Mouse (Mus musculus) midbrain, embryonic 10.5 days (tissue): ENCODE results near the gene Spats2l. TPM values are rescaled to one million over a fixed set of nuclear protein-coding genes. Genes with fewer than 3 reads are reported as not detected.

Source experiments
- DNase-seq: peaks from one replicate; pipeline ENCODE4 v3.0.0-alpha.2; 2017; ENCODE audit warnings: low spot score
- H3K27ac ChIP-seq: fragments of 300-500 bp; sonication (generic); replicated peaks from 2 replicates; pipeline ENCODE4 v1.5.1; 2016; ENCODE audit warnings: mild to moderate bottlenecking
- H3K27me3 ChIP-seq: fragments of 300-500 bp; sonication (generic); 2 replicates; pipeline ENCODE4 v1.6.1; 2016; ENCODE audit warnings: low read depth, mild to moderate bottlenecking; ENCODE audit not compliant: poor library complexity, severe bottlenecking
- H3K36me3 ChIP-seq: fragments of 300-500 bp; sonication (generic); 2 replicates; pipeline ENCODE4 v1.6.1; 2016; ENCODE audit warnings: mild to moderate bottlenecking, moderate library complexity
- H3K4me1 ChIP-seq: fragments of 300-500 bp; sonication (generic); 2 replicates; pipeline ENCODE4 v1.6.1; 2016
- H3K4me3 ChIP-seq: fragments of 300-500 bp; sonication (generic); 2 replicates; pipeline ENCODE4 v1.5.1; 2016; ENCODE audit warnings: mild to moderate bottlenecking, moderate library complexity
- H3K9me3 ChIP-seq: fragments of 300-500 bp; sonication (generic); replicated peaks from 2 replicates; pipeline ENCODE4 v1.6.1; 2016; ENCODE audit warnings: mild to moderate bottlenecking
- WGBS: fragments of 180-500 bp; shearing (Covaris S2); methylation state at CpG from one replicate; pipeline ENCODE4 v1.1.7; 2016; 5-methylcytosine and 5-hydroxymethylcytosine counted together
- polyA plus RNA-seq: library from polyadenylated mRNA; unstranded; fragments of >200 nt; fragmentation: Nextera tagmentation; extraction: Ambion mirVana; gene quantifications from 2 replicates; pipeline ENCODE4 v1.2.1, GENCODE M21; 2016

The Spats2l gene
- polyA plus RNA-seq, 1 experiment from 2014 or later = 22.4 TPM

DNA sequence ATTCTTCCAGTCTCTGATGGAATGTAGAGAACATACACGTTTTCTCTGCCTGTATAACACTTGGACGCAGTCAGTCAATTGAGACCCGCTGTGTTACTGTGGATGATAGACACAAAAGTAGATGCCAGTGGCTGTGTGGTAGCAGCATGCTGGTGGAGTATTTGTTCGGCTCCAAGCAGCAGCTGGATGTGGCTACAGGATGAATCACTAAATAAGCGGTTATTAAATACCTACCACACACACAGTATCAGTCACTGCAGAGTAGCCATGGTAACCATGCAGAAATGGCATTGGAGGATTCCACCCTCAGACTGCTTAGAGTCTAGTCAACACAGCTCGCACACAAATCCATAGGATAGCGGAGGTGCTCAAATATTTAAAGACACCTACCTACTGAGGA, 100.0 kb downstream of the Spats2l start:
- H3K9me3 ChIP-seq = no peaks in the 10 kb centered on the region
- H3K27ac ChIP-seq = no peak overlapping the region
- DNase-seq = no peak
- H3K27me3 ChIP-seq = peaks cover 11% of the 10 kb centered on the region
- 79% methylated on average over 7 of the region's 7 CpGs for WGBS
- no peaks in the 10 kb centered on the region for H3K36me3 ChIP-seq
- H3K4me3 ChIP-seq = no peak overlapping the region
- peaks cover 55% of the 10 kb centered on the region for H3K4me1 ChIP-seq

DNA sequence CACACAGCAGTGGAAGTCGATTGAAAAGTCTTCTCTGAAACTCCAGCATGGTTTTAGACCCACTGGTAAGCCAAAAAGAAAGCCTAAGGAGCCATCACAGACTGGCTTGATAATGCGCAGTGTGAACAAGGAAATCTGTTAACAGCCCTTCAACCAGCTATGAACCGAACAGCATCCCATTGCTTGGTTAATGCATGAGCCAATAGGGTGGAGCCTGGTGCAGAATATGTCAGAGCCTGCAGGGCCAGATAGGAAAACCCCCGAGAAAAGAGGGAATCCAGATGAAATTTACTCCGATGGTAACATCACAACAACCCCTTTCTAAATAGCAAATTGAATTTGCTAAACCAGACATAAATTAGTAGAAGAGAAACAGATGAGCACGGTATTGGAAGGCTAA, 101.1 kb downstream of the Spats2l start:
- Histone ChIP-seq H3K4me3 (no peak overlapping the region), H3K27ac (no peak overlapping the region), H3K36me3 (no peaks in the 10 kb centered on the region), H3K27me3 (peaks cover 8% of the 10 kb centered on the region), H3K9me3 (no peaks in the 10 kb centered on the region), H3K4me1 (peaks cover 53% of the 10 kb centered on the region)
- WGBS = 83% methylated on average over 6 of the region's 6 CpGs
- no peak for DNase-seq

DNA sequence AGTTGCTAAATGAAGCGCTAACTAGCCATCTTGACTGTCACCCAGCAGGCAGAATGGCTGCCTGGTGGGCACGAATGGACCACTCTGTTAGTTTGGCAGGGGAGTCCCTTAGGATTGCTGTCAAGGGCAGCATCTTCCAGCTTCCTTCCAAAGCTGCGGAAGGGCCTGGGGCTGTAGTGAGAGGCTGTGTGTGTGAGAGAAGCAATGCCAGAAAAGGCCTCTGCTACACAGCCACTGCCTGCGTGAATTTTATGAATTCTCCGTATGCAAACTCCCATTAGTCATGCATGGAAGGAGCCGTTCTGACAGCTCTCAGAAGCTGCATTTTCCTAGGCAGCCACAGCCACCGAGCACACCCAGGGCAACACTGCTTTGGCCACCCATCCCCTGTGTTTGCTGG, 101.5 kb downstream of the Spats2l start:
- Histone ChIP-seq H3K4me1 (peaks cover 49% of the 10 kb centered on the region), H3K4me3 (no peak overlapping the region), H3K27ac (no peak overlapping the region; the same call in 1 of the 2 replicates), H3K36me3 (no peaks in the 10 kb centered on the region), H3K27me3 (peaks cover 4% of the 10 kb centered on the region), H3K9me3 (no peaks in the 10 kb centered on the region)
- DNase-seq = no peak
- WGBS = 60% methylated on average over 7 of the region's 7 CpGs

DNA sequence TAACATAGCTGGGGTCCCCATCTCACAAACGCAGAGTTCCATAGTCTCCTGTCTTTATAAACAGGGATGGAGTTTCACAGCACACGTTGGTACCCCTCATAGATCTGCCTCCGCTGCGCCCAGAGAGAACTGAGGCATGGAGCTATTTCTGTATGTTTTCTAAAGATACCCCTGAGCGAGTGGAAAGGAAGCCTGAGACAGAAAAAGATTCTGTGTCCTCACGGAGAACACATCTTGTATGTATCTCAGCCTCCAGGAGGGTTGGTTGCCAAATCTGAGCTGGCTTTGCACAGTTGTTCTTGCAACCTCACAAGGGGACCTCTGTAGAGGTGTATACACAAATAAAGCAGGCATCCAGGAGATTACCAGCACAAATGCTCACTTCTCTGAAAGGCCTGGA, 105.0 kb downstream of the Spats2l start:
- H3K27ac ChIP-seq = no peak overlapping the region
- no peaks in the 10 kb centered on the region for H3K9me3 ChIP-seq
- WGBS = 93% methylated on average over 6 of the region's 6 CpGs
- H3K4me3 ChIP-seq = no peak overlapping the region
- no peaks in the 10 kb centered on the region for H3K27me3 ChIP-seq
- peaks cover 14% of the 10 kb centered on the region for H3K4me1 ChIP-seq
- no peak for DNase-seq
- H3K36me3 ChIP-seq = no peaks in the 10 kb centered on the region

DNA sequence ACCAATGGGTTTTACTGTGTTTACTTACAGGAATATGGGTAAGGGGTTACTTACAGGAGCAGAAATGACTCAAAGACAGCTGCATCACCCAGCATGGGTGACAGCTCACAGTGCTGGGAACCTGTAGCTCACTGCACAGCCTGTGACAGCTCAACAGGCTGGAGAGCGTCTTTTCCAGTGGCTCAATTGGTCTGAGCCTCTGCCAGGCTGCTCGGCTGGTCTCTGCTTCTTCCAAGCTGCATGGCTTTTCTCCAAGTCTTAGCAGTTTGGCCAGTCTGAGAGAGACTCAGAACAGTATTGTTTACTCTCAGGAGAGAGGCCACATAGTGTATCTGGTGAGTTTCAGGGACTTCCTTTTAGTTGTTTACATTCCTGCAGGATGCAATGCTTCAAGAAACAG, 110.9 kb downstream of the Spats2l start:
- Histone ChIP-seq H3K4me1 (peaks cover 3% of the 10 kb centered on the region), H3K9me3 (no peaks in the 10 kb centered on the region), H3K27ac (no peak overlapping the region), H3K4me3 (no peak overlapping the region), H3K27me3 (no peaks in the 10 kb centered on the region), H3K36me3 (0 out of 2 replicates have a peak, but pooled peaks cover 3% of the 10 kb centered on the region)
- WGBS = 73% methylated on average over 2 of the region's 2 CpGs
- no peak for DNase-seq

DNA sequence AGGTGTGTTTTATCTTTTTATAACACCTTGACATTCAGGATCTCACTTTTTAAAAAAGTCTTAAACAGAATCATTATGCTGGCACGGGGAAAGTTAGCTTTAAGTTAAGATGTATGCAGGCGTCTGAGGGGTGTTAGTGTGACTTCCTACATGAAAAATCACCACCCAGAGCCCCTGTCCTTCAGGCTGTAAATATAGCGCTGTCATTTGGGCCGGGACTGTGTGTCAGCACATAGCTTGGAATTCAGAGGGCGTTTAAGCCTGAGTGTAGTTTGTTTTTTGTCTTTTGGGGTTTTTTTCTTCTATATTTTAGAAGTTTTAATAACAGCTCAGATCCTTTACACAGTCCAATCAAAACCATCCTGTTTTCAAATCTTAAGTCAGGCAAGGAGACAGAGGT, 115.8 kb downstream of the Spats2l start:
- Histone ChIP-seq H3K27me3 (no peaks in the 10 kb centered on the region), H3K27ac (no peak overlapping the region), H3K36me3 (0 out of 2 replicates have a peak, but pooled peaks cover 3% of the 10 kb centered on the region), H3K4me3 (no peak overlapping the region), H3K4me1 (peaks cover 17% of the 10 kb centered on the region), H3K9me3 (no peaks in the 10 kb centered on the region)
- DNase-seq = no peak
- 68% methylated on average over 5 of the region's 5 CpGs for WGBS

DNA sequence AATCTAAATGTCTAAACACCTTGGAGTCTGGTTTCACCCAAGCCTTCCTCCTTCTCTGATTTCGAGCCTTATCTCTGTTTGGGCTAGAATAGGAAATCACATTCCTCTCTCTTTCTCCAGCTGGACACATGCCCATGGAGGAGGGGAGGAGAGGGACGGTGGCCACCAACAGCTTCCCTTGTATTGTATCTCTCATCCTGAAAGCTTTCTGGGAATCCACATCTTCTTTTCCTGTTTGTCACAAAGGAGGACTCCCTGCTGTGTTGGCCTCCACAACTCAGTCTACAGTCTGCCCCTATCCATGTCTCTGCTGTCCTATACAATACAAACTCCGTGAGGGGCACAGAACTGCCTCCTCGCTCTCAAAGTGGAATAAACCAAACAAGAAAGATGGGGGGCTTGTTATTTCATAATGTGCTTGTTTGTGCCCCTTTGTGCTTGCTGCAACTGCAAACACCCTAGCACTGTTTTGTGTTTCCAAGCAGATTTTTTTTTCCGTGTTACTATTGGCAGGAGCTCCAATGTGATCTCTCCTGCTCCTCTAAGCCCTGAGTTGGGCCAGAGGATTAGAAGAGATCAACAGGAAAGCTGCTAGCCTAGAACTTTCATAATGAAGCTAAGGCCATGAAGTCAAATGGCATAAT, 116.4 kb downstream of the Spats2l start:
- no peak for DNase-seq
- no peak overlapping the region for H3K4me3 ChIP-seq
- H3K4me1 ChIP-seq = peaks cover 17% of the 10 kb centered on the region
- H3K27ac ChIP-seq = 0 out of 2 replicates have a peak overlapping the region, but pooled peaks have one; percentile 23
- whole genome bisulfite sequencing = 18% methylated on average over 5 of the region's 5 CpGs
- 0 out of 2 replicates have a peak, but pooled peaks cover 3% of the 10 kb centered on the region for H3K36me3 ChIP-seq
- no peaks in the 10 kb centered on the region for H3K9me3 ChIP-seq
- no peaks in the 10 kb centered on the region for H3K27me3 ChIP-seq

DNA sequence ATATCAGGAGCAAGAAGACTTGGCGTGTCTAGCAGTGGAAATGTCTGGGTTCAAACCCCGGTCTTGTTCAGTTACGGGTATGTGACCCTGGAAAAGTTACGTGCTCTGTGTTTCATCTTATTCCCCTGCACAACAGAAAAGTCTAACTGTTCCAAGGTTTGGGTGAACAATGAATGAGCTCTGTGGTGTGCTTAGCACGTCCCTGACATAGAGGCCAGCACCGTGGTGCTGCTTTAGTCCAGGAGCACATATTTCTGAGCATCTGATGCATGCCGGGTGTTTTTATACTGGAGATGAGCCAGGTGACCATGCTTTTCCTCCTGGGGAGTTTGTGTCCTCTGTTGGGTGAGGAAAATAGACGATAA, 116.9 kb downstream of the Spats2l start:
- Histone ChIP-seq H3K9me3 (no peaks in the 10 kb centered on the region), H3K27me3 (no peaks in the 10 kb centered on the region), H3K4me3 (no peak overlapping the region), H3K27ac (0 out of 2 replicates have a peak overlapping the region, but pooled peaks have one; percentile 23), H3K36me3 (no peaks in the 10 kb centered on the region), H3K4me1 (peaks cover 17% of the 10 kb centered on the region)
- 74% methylated on average over 8 of the region's 8 CpGs for WGBS
- DNase-seq = no peak

DNA sequence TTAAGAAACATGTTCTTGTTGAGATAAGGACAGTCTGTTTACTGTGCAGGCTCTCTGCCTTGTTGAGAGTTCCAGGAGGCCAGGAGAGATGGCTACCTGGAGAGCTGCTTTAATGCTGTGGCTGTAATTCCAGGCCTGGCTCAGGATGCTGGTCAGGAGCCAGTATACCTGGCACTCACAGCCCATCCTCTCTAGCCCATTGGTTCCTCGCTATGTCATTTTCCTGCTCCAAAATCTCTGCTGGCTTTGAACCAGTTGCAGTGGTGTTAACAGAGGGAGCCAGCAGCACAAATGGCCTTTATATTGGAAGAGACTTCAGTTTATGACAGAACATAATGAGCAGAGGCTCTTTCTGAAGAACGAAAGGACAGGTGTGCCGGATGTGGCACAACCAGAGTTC, 127.5 kb downstream of the Spats2l start:
- H3K27me3 ChIP-seq = no peaks in the 10 kb centered on the region
- H3K4me1 ChIP-seq = no peaks in the 10 kb centered on the region
- DNase-seq = no peak
- 87% methylated on average over 3 of the region's 3 CpGs for whole genome bisulfite sequencing
- H3K36me3 ChIP-seq = no peaks in the 10 kb centered on the region
- H3K9me3 ChIP-seq = no peaks in the 10 kb centered on the region
- H3K27ac ChIP-seq = no peak overlapping the region
- H3K4me3 ChIP-seq = no peak overlapping the region

DNA sequence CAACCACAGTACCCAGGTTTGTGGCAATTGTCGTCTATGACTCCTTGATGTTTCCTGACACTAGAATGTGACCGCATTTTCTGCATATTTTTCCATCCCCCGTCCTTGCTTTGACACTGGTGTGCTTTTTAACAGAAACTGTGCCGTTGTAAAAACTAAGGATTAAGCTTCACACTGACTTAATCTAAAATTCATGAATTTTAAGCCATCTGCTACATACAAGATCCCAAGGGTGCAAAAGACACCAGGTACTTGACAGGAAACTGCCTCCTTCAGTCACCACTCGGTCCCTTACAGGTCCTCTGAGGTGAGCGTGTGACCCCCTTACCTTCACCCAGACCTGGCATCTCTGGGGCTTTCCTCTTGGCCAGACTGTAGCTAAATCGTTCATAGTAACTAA, 129.8 kb downstream of the Spats2l start:
- Histone ChIP-seq H3K9me3 (no peaks in the 10 kb centered on the region), H3K27me3 (no peaks in the 10 kb centered on the region), H3K4me1 (no peaks in the 10 kb centered on the region), H3K4me3 (no peak overlapping the region), H3K27ac (no peak overlapping the region), H3K36me3 (0 out of 2 replicates have a peak, but pooled peaks cover 3% of the 10 kb centered on the region)
- DNase-seq = no peak
- 87% methylated on average over 7 of the region's 7 CpGs for WGBS

DNA sequence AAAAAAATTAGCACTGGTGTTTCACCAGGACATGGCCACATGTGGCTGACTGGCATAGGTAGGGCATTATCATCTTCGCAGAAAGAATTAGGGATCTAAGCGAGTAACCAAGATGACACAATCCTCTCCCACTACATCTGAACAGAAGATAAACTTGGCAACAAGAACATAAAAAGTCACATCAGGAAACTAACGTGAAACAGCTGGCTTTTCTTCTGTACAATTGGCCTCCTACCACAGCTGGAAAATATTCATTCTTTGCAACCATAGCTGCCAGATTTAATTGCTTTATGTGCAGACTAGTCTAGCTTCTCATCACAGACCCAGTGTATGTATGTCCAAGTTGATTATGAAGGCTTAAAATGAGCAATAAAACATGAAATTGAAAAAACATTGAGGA, 131.9 kb downstream of the Spats2l start:
- Histone ChIP-seq H3K27me3 (no peaks in the 10 kb centered on the region), H3K36me3 (0 out of 2 replicates have a peak, but pooled peaks cover 3% of the 10 kb centered on the region), H3K9me3 (no peaks in the 10 kb centered on the region), H3K4me3 (no peak overlapping the region), H3K27ac (no peak overlapping the region), H3K4me1 (no peaks in the 10 kb centered on the region)
- 90% methylated on average over 3 of the region's 3 CpGs for WGBS
- DNase-seq = no peak

DNA sequence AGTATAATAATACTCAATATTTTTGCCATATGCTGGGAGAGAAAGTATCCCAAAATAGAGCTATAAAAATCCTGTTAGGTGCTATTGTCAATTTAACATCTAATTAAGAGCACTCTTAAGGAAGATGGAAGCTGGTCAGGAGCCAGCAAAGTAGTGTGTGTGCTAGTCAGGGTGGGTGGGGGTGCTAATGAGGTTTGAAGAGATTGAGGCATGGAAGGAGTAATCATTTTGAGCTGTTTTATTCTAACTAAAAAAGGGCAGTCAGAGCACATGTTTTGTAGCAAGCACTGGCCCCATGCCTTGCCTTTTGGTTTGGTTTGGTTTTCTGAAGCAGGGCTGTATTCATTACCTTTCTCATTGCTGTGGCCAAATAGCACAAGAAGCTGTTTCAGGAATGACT, 132.3 kb downstream of the Spats2l start:
- no peaks in the 10 kb centered on the region for H3K9me3 ChIP-seq
- H3K27ac ChIP-seq = no peak overlapping the region
- no peak overlapping the region for H3K4me3 ChIP-seq
- no peaks in the 10 kb centered on the region for H3K4me1 ChIP-seq
- no peaks in the 10 kb centered on the region for H3K27me3 ChIP-seq
- no peak for DNase-seq
- H3K36me3 ChIP-seq = 0 out of 2 replicates have a peak, but pooled peaks cover 3% of the 10 kb centered on the region

DNA sequence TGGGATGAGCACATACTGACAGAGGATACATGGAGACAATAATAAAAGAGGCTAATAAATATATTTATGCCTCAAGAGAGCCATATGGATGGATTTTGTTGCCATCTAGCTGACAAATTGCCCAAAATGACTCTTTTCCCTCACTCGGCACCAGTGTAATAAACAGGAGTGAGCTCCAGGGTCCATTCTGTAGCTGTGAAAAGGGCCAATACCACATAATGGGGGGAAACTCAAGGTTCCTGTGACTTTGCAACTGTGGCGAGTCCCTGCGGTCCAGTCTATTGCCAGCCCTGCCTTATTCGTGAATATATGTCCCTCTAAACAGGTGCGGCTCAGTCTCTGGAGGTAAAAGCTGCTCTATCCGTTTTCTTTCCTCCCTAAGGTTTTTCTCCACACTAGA, 137.6 kb downstream of the Spats2l start:
- no peak overlapping the region for H3K4me3 ChIP-seq
- H3K36me3 ChIP-seq = 0 out of 2 replicates have a peak, but pooled peaks cover 3% of the 10 kb centered on the region
- DNase-seq = no peak
- H3K9me3 ChIP-seq = no peaks in the 10 kb centered on the region
- no peak overlapping the region for H3K27ac ChIP-seq
- WGBS = 88% methylated on average over 6 of the region's 6 CpGs
- no peaks in the 10 kb centered on the region for H3K27me3 ChIP-seq
- H3K4me1 ChIP-seq = no peaks in the 10 kb centered on the region

DNA sequence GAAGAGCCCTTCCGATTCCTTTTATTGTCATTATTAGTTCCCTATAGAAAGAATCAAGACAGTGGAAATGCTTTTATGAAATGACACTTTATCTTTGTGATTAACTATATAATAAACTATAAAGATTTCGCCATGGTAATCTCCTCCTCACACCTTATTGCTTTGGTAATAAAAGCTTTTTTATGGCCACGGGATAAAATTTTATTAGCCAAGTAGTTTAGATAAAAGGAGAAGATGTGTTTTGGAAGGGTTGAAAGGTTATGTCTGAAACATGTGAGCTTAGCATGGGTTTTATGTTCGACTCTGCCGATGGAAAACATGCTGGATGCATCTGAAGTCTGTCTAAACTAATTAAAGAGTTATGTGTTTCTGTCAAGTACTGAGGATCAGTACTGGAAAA, 143.4 kb downstream of the Spats2l start:
- H3K27me3 ChIP-seq = no peaks in the 10 kb centered on the region
- H3K9me3 ChIP-seq = no peaks in the 10 kb centered on the region
- no peaks in the 10 kb centered on the region for H3K4me1 ChIP-seq
- H3K36me3 ChIP-seq = no peaks in the 10 kb centered on the region
- no peak overlapping the region for H3K27ac ChIP-seq
- H3K4me3 ChIP-seq = no peak overlapping the region
- DNase-seq = no peak
- WGBS = 94% methylated on average over 5 of the region's 5 CpGs
